7 mouse cellular contexts compared by ENCODE assay signal in genomic region chr9:96916620-96917538, GRCm38 (mm10). TPM values are rescaled to one million over a fixed set of nuclear protein-coding genes. Genes with fewer than 3 reads are reported as not detected.
DNase-seq lines count a peak whose midpoint lies in the region; ATAC-seq lines count a peak whose summit lies in the region.

No protein-coding gene starts in this region.

- H3K4me2 ChIP-seq in embryonic facial prominence, embryonic 11.5 days (ENCODE audit: low read depth, low read length), result no peak overlapping the region
- H3K4me2 ChIP-seq in midbrain, embryonic 14.5 days (ENCODE audit: low read length), result no peak overlapping the region

- H3K27ac ChIP-seq in embryonic facial prominence, embryonic 11.5 days (replicated peaks; ENCODE audit: low read depth, low read length), result no peak overlapping the region
- no peak overlapping the region for H3K27ac ChIP-seq in midbrain, embryonic 14.5 days (replicated peaks; ENCODE audit: low read depth, low read length)

- no peak overlapping the region for H3K9ac ChIP-seq in embryonic facial prominence, embryonic 11.5 days (replicated peaks; ENCODE audit: low read length)
- H3K9ac ChIP-seq in midbrain, embryonic 14.5 days (replicated peaks; ENCODE audit: low read length), result no peak overlapping the region

- no peaks in the 10 kb centered on the region for H3K9me3 ChIP-seq in embryonic facial prominence, embryonic 11.5 days (replicated peaks; ENCODE audit: control insufficient read depth, low read length)
- H3K9me3 ChIP-seq in midbrain, embryonic 14.5 days (ENCODE audit: control insufficient read depth, low read length), result no peaks in the 10 kb centered on the region

- H3K36me3 ChIP-seq in embryonic facial prominence, embryonic 11.5 days (replicated peaks; ENCODE audit: control insufficient read depth, insufficient read depth, low read depth, low read length), result no peaks in the 10 kb centered on the region
- H3K36me3 ChIP-seq in midbrain, embryonic 14.5 days (ENCODE audit: control insufficient read depth, insufficient read depth, low read length), result no peaks in the 10 kb centered on the region

- intact Hi-C loops in left cerebral cortex, postnatal 4 days (cut with DNase I), result loop anchor here (2.0 to 5.0 kb wide), 2 partner anchors 152 to 245 kb away; no protein-coding TSS in a partner anchor

- H3K4me1 ChIP-seq in embryonic facial prominence, embryonic 11.5 days (ENCODE audit: control insufficient read depth, insufficient read depth, low read length), result no peaks in the 10 kb centered on the region
- H3K4me1 ChIP-seq in midbrain, embryonic 14.5 days (ENCODE audit: control insufficient read depth, insufficient read depth, low read length), result no peaks in the 10 kb centered on the region

- H3K27me3 ChIP-seq in embryonic facial prominence, embryonic 11.5 days (ENCODE audit: control insufficient read depth, insufficient read depth, low read length), result no peaks in the 10 kb centered on the region
- H3K27me3 ChIP-seq in midbrain, embryonic 14.5 days (ENCODE audit: control insufficient read depth, insufficient read depth, low read length), result no peaks in the 10 kb centered on the region

- peak; percentile 97 for DNase-seq in adrenal gland, postnatal 10 days
- peak; percentile 96 for DNase-seq in embryonic facial prominence, embryonic 11.5 days (ENCODE audit: low spot score)
- peak; percentile 96 for DNase-seq in heart, adult 11 months
- DNase-seq in kidney, adult 11 months, result peak; percentile 93
- DNase-seq in left cerebral cortex, postnatal 4 days, result peak; percentile 93
- DNase-seq in midbrain, embryonic 14.5 days, result peak; percentile 98
- peak; percentile 69 to 89 for DNase-seq in spleen, adult 18-20 months

- WGBS in embryonic facial prominence, embryonic 11.5 days, result 43% methylated on average over 27 of the region's 27 CpGs
- 35% methylated on average over 27 of the region's 27 CpGs for WGBS in midbrain, embryonic 14.5 days

- ATAC-seq in embryonic facial prominence, embryonic 11.5 days (replicated peaks; ENCODE audit: insufficient number of reproducible peaks, low FRiP score, low TSS enrichment, low read depth), result peak; percentile 76
- peak; percentile 80; the same call in 1 of the 2 replicates for ATAC-seq in midbrain, embryonic 14.5 days (ENCODE audit: low FRiP score, low TSS enrichment)

- H3K4me3 ChIP-seq in embryonic facial prominence, embryonic 11.5 days (ENCODE audit: low read depth, low read length), result no peak overlapping the region
- H3K4me3 ChIP-seq in midbrain, embryonic 14.5 days (replicated peaks; ENCODE audit: low read depth, low read length), result no peak overlapping the region

RNA-seq across cellular contexts. Expression of gene Pxylp1, which starts 24.4 kb away (rescaled TPM):
- 10 to 100 TPM in 1 of 2 experiments, 1 to 10 TPM in 1; 8.8 to 11.0 TPM for total RNA-seq in adrenal gland, postnatal 10 days (2021)
- 22.7 and 26.7 TPM in 2 replicates for polyA plus RNA-seq in embryonic facial prominence, embryonic 11.5 days (2014; fragmentation: Nextera tagmentation; extraction: Ambion mirVana)
- 10 to 100 TPM; 19.1 to 20.7 TPM for total RNA-seq in left cerebral cortex, postnatal 4 days (2021)
- polyA plus RNA-seq in midbrain, embryonic 14.5 days (2014; fragmentation: Nextera tagmentation; extraction: Ambion mirVana), result 52.7 and 66.1 TPM in 2 replicates
